Mouse (Mus musculus): ENCODE measurements around the gene Vps37c.
A peak's percentile ranks its signal among the peaks of the same experiment; 100 is the strongest.

The Vps37c gene

GRCm38 (mm10) chr19:10689470-10690166 is 1.1 kb downstream of the Vps37c start:
- DNase-seq, result no peak

GRCm38 (mm10) chr19:10690336-10690735 is 1.8 kb downstream of the Vps37c start:
- no peak for DNase-seq

GRCm38 (mm10) chr19:10691121-10691520 is 2.6 kb downstream of the Vps37c start:
- no peak for DNase-seq

- no peak for DNase-seq
Observed at GRCm38 (mm10) chr19:10691660-10692059, 3.1 kb downstream of the Vps37c start.

GRCm38 (mm10) chr19:10692361-10692760 is 3.8 kb downstream of the Vps37c start:
- no peak for DNase-seq

- no peak for DNase-seq
Observed at GRCm38 (mm10) chr19:10693926-10694682, 5.6 kb downstream of the Vps37c start.

- DNase-seq, result peak; percentile 11
Observed at GRCm38 (mm10) chr19:10695801-10696200, 7.3 kb downstream of the Vps37c start.

- peak; percentile 46 for DNase-seq
Observed at GRCm38 (mm10) chr19:10698131-10698991, 9.8 kb downstream of the Vps37c start.

GRCm38 (mm10) chr19:10699851-10700250 is 11.3 kb downstream of the Vps37c start:
- no peak for DNase-seq

- DNase-seq, result no peak
Observed at GRCm38 (mm10) chr19:10701013-10701726, 12.6 kb downstream of the Vps37c start.

- DNase-seq, result no peak
Observed at GRCm38 (mm10) chr19:10702125-10702524, 13.6 kb downstream of the Vps37c start.

GRCm38 (mm10) chr19:10703470-10703869 is 14.9 kb downstream of the Vps37c start:
- DNase-seq, result no peak

- DNase-seq, result no peak
Observed at GRCm38 (mm10) chr19:10707087-10707875, 18.7 kb downstream of the Vps37c start.

GRCm38 (mm10) chr19:10707881-10708280 is 19.3 kb downstream of the Vps37c start:
- no peak for DNase-seq

- no peak for DNase-seq
Observed at GRCm38 (mm10) chr19:10708900-10709299, 20.4 kb downstream of the Vps37c start.

GRCm38 (mm10) chr19:10709360-10710087 is 21.0 kb downstream of the Vps37c start:
- peak; percentile 97 for DNase-seq

GRCm38 (mm10) chr19:10710088-10710511 is 21.6 kb downstream of the Vps37c start:
- DNase-seq, result peak; percentile 81

- DNase-seq, result no peak
Observed at GRCm38 (mm10) chr19:10710751-10711150, 22.2 kb downstream of the Vps37c start.

- no peak for DNase-seq
Observed at GRCm38 (mm10) chr19:10712194-10712593, 23.7 kb downstream of the Vps37c start.

- no peak for DNase-seq
Observed at GRCm38 (mm10) chr19:10712646-10713045, 24.1 kb downstream of the Vps37c start.

GRCm38 (mm10) chr19:10713551-10713950 is 25.0 kb downstream of the Vps37c start:
- DNase-seq, result no peak

Measured in kidney, postnatal 10 days (tissue).